Mouse (Mus musculus) bone marrow, adult 2 months (tissue): ENCODE results near the gene Mtor. TPM values are rescaled to one million over a fixed set of nuclear protein-coding genes. Genes with fewer than 3 reads are reported as not detected.

Experiments
- H3K27ac ChIP-seq: fragments of 200-500 bp; 2 replicates; pipeline ENCODE4 v1.5.1; 2012; ENCODE audit warnings: low read depth, mild to moderate bottlenecking, control low read depth, inconsistent platforms, low read length; ENCODE audit not compliant: control insufficient read depth, poor library complexity, insufficient read depth
- H3K4me1 ChIP-seq: fragments of 200-500 bp; 2 replicates; pipeline ENCODE4 v1.6.1; 2011; ENCODE audit warnings: low read length; ENCODE audit not compliant: control insufficient read depth, insufficient read depth
- H3K4me3 ChIP-seq: fragments of 200-500 bp; replicated peaks from 2 replicates; pipeline ENCODE3; 2011; ENCODE audit warnings: mild to moderate bottlenecking, low read depth, low read length, control low read depth; ENCODE audit not compliant: control insufficient read depth
- CTCF ChIP-seq: fragments of 200-500 bp; IDR thresholded peaks from 2 replicates; pipeline ENCODE4 v1.5.1; 2011; ENCODE audit warnings: low read length, control low read depth; ENCODE audit not compliant: control insufficient read depth, insufficient read depth
- POLR2A ChIP-seq: fragments of 200-500 bp; IDR thresholded peaks from 2 replicates; pipeline ENCODE4 v1.6.1; 2011; ENCODE audit warnings: low read depth, mild to moderate bottlenecking, control low read depth, low read length, borderline replicate concordance; ENCODE audit not compliant: control insufficient read depth
- WGBS: fragments of 180-500 bp; shearing (Covaris S2); methylation state at CpG from one replicate; pipeline ENCODE4 v1.1.7; 2018; 5-methylcytosine and 5-hydroxymethylcytosine counted together
- polyA plus RNA-seq: library from polyadenylated mRNA; stranded (reverse); fragments of >200 nt; gene quantifications from 2 replicates; pipeline ENCODE4 v1.2.4, GENCODE M21; 2011; ENCODE audit warnings: low replicate concordance; ENCODE audit not compliant: missing spikeins, insufficient read depth, insufficient read length

Gene Mtor
- polyA plus RNA-seq, 1 experiment = 11.5 TPM

DNA sequence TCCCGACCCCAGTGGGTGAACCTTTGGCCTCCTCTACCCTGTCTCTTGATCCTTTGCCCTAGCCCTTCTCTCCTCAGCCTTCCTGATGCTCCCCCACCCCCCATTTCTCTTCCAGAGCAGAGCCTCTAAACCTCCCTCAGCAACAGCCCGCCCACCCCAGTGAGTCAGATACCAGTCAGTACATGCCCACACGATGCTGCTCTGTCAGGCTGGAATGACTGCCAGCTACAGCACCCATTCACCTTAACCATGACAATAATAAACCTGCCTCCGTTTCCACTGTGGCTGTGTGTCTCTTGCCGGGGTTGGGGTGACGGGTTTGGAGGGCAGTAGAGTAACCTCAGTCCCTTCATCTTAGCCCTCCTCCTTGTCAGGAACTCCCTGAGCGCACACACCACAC is 155.7 kb downstream of the Mtor start:
- no peak overlapping the region for H3K4me3 ChIP-seq
- WGBS = 82% methylated on average over 7 of the region's 7 CpGs
- no peak for TF ChIP-seq POLR2A

DNA sequence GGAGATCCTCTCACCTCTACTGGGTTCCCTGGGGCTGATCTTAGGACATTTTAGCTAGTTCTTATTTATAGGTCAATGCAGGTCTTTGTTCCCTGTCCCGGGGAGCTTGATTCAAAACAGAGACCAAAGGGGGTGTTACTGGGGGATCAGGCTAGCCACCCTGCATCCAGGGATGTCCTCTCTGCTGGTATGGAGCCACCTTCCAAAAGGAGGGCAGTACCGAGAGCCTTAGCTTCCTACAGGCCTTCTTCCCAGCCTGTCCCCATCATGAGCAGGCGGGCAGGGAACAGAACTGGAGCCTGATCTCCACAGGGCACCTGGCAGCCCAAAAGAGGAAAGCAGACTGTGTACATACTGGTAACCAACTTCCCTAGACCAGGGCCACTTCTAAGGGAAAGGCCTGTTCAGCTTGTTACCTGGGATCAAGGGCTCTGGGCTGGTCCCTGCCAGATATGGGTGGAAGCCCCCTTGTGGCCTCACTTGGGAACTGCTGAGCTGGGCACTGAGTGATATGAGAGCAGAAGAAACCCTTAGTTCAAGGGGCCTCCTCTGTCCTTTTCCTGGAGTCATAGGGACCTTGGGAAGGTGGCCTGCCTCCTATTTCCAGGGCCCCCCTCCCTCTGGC is 156.2 kb downstream of the Mtor start:
- Histone ChIP-seq H3K27ac (no peak overlapping the region), H3K4me3 (no peak overlapping the region), H3K4me1 (no peaks in the 10 kb centered on the region)
- no peak for TF ChIP-seq POLR2A
- TF ChIP-seq CTCF = peak; percentile 72
- 87% methylated on average over 3 of the region's 3 CpGs for WGBS

More for the DNA sequence above, 155.7 kb downstream of the Mtor start:
- no peak overlapping the region for H3K27ac ChIP-seq
- H3K4me1 ChIP-seq = no peaks in the 10 kb centered on the region

Other genes with a start within 250 kb of the Mtor start
- not detected in 2 replicates for gene Disp3, start 160.6 kb upstream of the Mtor start, polyA plus RNA-seq
- gene Ubiad1, start 3.8 kb upstream of the Mtor start, polyA plus RNA-seq = 2.0 and 3.2 TPM in 2 replicates
- gene Angptl7, start 51.8 kb downstream of the Mtor start, polyA plus RNA-seq = 0.59 and 1.6 TPM in 2 replicates
- gene Exosc10, start 109.8 kb downstream of the Mtor start, polyA plus RNA-seq = 16.5 and 32.1 TPM in 2 replicates
- gene Srm, start 142.9 kb downstream of the Mtor start, polyA plus RNA-seq = 22.7 and 24.6 TPM in 2 replicates
- 2.6 TPM in 1 of 2 replicates, not detected in the other for gene Masp2, start 153.9 kb downstream of the Mtor start, polyA plus RNA-seq
- gene Tardbp, start 178.4 kb downstream of the Mtor start, polyA plus RNA-seq = 172 and 301 TPM in 2 replicates
- gene Gm572, start 194.7 kb downstream of the Mtor start, polyA plus RNA-seq = not detected in 2 replicates